Mouse (Mus musculus) bone marrow, adult 2 months (tissue): ENCODE data around the gene Gm49405.

ENCODE experiments used
- CTCF ChIP-seq: fragments of 200-500 bp; IDR thresholded peaks from 2 replicates; pipeline ENCODE4 v1.5.1; 2011; ENCODE audit warnings: low read length, control low read depth; ENCODE audit not compliant: control insufficient read depth, insufficient read depth
- POLR2A ChIP-seq: fragments of 200-500 bp; IDR thresholded peaks from 2 replicates; pipeline ENCODE4 v1.6.1; 2011; ENCODE audit warnings: low read depth, mild to moderate bottlenecking, control low read depth, low read length, borderline replicate concordance; ENCODE audit not compliant: control insufficient read depth

DNA sequence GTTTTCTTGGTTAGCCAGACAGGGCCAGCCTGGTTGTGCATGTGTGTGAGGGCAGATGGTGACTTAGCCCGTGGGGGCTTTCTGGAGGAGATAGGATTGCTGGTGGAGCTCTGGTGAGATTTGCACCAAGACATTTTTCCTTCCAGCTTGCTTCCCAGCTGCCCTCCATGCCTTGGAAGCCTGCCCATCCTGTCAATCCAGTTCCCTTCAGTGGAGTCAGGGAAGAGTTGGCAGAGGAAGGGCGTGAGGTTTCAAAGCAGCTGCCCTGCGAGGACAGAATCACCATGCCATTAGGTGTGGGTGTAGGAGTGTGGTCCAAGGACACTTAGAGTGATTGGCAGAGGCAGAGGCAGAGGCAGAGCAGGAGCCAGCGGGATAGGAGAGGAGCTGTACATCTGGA is 42.0 kb upstream of the Gm49405 start, which contains the start of gene Aldh3b3:
- no peak for TF ChIP-seq CTCF
- no peak for TF ChIP-seq POLR2A
